Mouse (Mus musculus): ENCODE measurements around the gene Rabepk.
"Not testable (repeated sequence)": the region's sequence is repeated elsewhere in the genome, so short reads cannot be mapped to it uniquely, and the experiment has no call there.

The Rabepk gene

DNA sequence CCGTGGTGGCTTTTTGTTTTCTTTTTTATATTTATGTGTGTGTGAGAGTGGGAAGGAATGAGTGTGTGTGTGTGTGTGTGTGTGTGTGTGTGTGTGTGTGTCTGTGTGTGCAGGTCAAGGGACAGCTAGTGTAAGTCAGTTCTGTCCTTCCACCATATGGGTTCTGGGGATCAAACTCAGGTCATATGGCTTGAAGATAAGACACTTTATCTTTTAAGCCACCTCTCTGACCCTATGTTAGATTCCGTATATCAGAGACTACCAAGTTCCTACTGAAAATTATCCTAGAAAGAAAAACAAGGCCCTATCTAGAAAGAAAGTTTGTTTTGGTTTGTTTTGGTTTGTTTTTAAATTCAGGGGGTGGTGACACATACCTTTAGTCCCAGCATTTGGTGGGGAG lies 37.5 kb downstream of the Rabepk start:
- no peak for DNase-seq

- DNase-seq, result not testable (repeated sequence)
These were observed 38.4 kb downstream of the Rabepk start for GRCm38 (mm10) chr2:34761272-34761671.

DNA sequence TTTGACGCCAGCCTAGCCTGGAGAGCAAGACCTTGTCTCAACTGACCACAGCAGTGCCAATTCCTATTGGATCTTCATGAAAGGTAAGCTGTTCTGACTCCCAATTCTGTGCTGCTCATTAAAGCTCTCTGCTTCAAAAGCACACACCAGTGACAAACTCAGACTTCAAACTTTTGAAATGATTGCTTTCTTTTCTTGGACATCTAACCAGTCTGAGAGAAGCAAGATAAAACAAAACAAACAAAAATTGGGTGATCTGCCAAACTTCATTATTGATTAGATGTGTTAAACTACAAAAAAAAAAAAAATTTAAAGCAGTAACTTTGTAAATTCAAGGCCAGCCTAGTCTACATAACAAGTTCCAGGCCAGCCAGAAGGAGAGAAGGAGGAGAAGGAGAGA lies 42.4 kb downstream of the Rabepk start:
- DNase-seq, result no peak

- peak; percentile 15 for DNase-seq
These were observed 45.0 kb downstream of the Rabepk start, which contains the start of gene Gapvd1 for GRCm38 (mm10) chr2:34754551-34755358. Gene Gapvd1, minus strand, starts transcription at chr2:34755232.

- DNase-seq, result peak; percentile 88
These were observed 45.7 kb downstream of the Rabepk start for GRCm38 (mm10) chr2:34753811-34754550.

GRCm38 (mm10) chr2:34750245-34750644 lies 49.5 kb downstream of the Rabepk start:
- no peak for DNase-seq

- DNase-seq, result no peak
These were observed 51.2 kb downstream of the Rabepk start for GRCm38 (mm10) chr2:34748479-34748878.

DNA sequence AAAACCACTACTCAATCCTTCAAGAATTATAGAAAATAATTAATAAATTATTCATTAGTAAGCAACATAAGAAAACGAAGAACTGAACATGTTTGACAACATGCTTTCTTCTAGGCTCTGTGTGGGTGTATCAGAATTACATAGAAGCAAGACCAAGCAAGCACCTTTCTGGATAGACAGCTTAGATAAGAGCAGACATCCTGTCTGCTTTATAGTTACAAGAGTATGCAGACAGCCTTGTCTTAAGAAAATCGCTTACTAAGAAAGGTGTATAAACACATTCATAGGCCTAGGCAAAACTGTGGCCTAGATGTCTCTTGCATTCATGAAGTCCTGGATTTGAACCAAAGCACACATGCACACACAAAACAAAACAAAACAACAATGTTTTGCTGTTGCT lies 54.0 kb downstream of the Rabepk start:
- DNase-seq, result no peak

DNA sequence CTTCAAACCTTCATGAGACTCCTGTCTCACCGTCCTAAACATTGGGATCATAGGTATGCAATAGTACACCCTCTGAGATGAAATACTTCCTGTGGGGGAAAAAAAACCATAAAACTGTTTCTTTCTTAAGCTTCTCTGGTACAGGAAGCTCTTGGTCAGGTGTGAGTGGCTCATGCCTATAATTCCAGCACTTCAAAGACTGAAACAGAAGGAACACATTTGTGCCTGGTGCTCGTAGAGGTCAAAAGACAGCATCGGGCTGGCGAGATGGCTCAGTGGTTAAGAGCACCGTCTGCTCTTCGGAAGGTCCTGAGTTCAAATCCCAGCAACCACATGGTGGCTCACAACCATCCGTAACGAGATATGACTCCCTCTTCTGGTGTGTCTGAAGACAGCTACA lies 55.2 kb downstream of the Rabepk start:
- DNase-seq, result no peak

- no peak for DNase-seq
These were observed 57.0 kb downstream of the Rabepk start for GRCm38 (mm10) chr2:34742675-34743074.

DNA sequence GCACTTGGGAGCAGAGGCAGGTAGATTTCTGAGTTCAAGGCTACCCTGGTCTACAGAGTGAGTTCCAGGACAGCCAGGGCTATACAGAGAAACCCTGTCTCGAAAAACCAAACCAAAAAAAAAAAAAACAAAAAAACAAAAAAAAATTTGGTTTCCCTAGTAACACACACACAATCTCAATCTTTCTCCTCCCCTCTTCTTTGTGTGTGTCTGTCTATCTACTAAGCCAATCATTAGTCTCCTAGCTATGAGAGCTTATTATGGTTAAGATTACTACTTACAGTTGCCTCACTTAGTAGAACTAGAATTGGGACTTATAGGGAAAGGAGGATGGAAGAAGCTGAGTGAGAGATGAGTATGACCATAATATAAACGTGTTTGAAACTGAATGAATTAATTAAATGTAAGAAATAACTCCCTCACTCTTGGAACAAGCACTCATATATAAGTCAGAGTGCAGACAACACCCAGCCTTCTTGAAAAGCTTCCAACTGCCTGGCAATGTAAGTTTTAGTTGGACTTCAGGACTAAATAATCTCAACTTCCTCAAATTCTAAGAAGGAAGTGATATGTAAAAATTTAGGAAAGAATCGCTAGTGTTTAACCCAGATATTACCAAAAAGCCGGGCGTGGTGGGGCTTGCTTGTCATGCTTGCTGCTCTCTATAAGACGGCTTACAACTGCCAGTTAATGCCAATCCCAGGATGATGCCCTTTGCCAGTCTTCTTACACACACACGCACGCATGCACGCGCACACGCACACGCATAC lies 58.1 kb downstream of the Rabepk start:
- no peak for DNase-seq

DNA sequence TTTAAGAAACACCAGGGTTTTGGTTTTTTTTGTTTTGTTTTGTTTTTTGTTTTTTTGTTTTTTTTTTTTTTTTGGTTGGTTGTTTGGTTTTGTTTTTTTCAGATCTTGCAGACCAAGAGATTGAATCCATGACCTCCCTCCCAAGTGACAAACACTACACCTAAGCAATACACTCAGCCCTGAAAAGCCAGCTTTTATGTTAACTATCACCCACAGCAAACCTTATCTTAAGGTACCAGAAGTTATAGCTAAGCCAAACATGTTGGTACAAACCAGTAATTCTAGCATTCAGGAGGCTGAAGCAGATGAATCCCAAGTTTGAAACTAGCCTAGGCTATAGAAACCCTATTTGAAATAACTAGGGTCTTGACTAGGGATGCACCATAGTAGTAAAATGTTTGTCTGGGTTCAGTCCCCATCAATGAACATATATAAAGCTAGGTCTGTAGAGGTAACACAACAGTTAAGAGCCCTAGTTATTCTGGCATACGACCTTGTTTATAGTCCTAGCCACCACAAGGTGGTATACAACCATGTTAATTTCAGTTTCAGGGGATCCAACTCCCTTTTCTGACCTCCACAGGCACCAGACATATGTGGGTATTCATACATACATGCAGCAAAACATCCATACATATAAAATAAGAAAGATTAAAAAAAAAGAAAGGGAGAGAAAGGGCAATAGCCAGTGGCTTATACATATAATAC lies 59.9 kb downstream of the Rabepk start:
- no peak for DNase-seq

GRCm38 (mm10) chr2:34737911-34738310 lies 61.8 kb downstream of the Rabepk start:
- DNase-seq, result no peak

DNA sequence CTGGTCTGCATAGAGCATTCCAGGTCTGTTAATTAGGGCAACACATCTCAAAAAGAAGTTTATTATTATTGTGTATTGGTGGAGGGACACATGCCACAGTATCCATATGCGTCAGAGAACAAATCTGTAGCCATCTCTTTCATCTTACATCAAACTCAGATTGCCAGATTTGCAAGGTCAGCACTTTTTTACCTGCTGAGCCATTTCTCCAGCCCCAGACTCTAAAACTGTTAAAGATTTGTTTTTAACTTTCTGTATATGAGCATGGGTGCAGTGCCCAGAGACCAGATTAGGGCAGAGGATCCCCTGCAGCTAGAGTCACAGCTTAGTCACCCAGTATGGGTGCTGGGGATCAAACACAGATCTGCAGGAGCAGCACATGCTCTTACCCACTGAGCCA lies 63.1 kb downstream of the Rabepk start:
- no peak for DNase-seq

Data from right cerebral cortex, postnatal 4 days (tissue).